Mouse (Mus musculus): ENCODE results near the gene Zp3.

The Zp3 gene

DNA sequence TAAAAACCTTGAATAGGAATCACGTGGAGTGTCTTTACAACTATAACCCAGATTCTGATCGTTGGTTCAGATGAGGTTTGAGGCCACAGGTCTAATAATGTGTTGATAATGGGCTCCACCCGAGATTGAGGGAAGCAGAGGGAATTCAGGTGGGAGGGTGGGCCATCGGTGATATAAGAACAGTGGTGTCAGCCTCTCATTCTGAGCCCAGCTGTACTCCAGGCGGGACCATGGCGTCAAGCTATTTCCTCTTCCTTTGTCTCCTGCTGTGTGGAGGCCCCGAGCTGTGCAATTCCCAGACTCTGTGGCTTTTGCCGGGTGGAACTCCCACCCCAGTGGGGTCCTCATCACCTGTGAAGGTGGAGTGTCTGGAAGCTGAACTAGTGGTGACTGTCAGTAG, at the start of gene Zp3:
Zp3 (plus strand) TSS at position 196 of the 400 bp plus-strand sequence.
- no peak for DNase-seq (ENCODE audit: inconsistent age in 2 of 2, low spot score in 1 of 2)

DNA sequence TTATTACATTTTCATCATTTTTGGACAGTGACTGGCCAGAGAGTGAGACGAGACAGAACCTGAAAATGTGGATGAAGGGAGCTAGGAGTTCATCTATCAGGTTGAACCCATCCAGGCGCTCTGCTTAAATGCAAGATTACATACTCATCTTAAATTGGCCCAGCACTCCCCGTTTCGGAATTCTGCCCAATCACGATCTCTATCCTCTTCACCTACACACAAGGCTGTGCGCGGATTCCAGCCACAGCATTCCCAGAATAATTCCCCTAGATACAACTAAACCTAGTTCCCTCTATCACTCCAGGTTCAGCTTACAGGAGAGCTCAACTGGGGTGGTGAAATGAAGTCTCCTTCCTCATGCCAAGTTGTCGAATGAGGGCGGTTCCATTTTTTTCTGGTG, 48.4 kb upstream of the Zp3 start:
- peak in 1 of 2 experiments; percentile 52 for DNase-seq (ENCODE audit: inconsistent age in 2 of 2, low spot score in 1 of 2)

DNA sequence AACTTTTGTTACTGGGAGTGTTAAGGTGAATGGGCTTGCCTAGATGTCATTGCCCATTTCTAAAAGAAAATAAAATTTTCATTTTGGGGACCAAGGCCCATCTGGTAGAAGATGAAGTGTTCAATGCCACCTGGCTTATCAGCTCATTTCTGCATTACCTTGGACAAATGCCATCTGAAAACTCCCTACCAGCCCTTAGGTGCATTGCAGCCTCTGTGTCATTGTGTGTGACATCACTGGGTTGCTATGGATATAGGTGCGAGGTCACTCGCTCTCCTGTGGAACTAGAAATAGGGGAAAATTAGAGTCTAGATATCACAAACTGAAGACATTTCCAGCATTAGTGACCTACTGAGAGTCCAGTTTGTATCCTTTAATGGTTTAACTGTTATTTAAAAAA, 47.5 kb upstream of the Zp3 start:
- DNase-seq (ENCODE audit: inconsistent age in 2 of 2, low spot score in 1 of 2) = peak in 1 of 2 experiments; percentile 79

DNA sequence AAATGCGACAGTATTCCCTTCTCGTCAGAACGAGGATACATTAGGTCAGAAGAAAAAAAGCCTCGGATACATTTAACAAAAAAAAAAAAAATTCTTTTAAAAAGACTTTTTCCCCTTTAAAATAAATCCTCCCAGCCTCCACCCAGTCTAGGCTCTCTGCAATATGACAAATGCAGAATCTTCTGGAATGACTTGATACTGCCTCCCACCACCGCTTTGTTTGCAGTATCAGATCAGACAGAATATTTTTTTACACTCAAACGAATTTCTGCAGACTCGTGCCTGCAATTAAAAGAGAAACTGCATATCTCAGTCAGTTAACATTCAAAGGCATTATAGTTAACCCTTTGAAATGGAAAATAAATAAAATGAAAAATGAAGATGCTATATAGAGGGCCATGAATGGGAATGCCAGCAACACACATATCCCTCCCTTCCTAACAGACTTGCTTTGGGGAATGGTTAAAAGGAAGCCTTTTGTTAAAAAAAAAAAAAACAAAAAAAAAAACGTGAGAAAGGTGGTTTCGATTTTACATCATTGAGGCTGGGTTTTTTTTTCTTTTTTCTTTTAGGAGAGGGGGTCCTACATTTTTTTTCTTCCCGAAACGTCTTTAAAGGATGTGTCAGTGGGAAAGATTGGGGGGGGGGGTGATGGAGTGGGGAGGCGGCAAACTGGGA, 46.5 kb upstream of the Zp3 start:
- DNase-seq (ENCODE audit: inconsistent age in 2 of 2, low spot score in 1 of 2) = peak in 1 of 2 experiments; percentile 53

DNA sequence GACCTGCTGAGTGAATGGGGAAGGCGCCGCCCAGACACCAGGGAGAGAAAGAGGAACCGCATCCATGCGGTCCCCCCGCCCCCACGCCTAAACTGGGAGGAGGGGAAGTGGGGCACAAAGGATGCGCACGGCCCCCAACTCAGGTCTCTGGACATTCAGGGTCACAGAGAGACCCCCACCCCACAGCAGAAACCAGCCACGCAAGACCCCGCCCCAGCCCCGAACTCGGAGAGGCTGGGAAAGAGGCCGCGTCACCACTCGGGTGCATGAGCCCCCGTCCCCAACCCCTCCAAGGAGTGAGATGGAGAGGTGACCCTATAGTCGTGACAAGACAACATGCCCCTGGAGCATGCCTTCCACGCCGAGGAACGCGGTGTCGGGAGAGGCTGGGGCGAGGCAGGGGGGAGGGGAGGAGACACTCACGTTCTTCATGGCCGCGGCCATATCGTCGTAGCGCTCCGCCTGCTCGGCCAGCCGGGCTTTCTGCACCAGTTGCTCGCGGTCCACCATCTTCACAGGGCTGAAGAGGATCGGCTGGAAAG, 45.9 kb upstream of the Zp3 start:
- DNase-seq (ENCODE audit: inconsistent age in 2 of 2, low spot score in 1 of 2) = peak in 1 of 2 experiments; percentile 78

DNA sequence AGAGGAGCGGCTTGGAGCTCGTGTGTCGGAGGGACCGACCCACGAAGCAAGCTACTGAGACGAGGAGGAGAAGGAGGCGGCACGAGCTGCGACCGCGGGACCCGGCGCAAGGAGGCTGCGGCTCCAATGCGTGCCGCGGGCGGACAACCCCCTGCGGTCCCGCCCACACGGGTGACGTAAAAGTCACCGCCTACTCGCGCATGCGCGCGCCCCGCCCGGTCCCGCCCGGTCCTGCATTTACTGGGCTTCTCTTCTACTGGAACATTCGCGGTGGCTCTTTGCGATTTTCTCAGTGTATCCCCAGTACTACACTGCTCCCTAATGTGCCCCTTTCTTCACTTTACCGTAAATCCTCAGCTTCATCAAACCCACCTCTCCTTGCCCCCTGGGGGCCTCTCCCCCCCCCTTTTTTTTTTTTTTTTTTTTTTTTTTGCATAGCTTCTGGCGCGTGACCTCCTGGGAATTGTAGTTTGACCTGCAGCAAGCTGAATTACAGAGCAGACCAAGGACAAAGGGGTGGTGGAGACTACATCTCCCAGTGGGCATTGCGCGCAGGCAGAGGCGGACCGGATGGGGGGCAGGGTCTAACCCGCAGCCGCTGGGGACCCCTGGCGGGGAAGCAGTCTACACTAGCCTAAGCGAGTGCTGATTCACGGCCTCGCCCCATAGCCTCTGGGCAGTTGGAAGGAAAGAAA, 45.3 kb upstream of the Zp3 start, which contains the start of gene Ywhag:
Ywhag (minus strand) TSS at position 136 of the 695 bp plus-strand sequence.
- DNase-seq (ENCODE audit: inconsistent age in 2 of 2, low spot score in 1 of 2) = peak; percentile 98 to 100

DNA sequence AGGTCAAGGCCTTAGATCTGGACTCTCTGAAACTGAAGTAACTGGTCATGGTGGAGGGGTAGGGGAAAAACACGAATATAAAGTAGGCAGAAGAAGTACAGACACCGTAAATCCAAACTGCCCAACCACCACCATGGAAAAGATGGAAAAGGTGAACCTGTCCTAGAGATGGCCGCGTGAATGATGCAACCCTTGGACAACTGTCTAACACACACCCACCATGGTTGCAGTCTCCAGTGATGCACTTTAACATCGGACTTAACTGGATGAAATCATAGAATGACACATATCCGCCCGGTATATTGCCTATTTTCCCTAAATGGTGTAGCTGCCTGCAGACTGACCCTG, 44.7 kb upstream of the Zp3 start:
- DNase-seq (ENCODE audit: inconsistent age in 2 of 2, low spot score in 1 of 2) = no peak

DNA sequence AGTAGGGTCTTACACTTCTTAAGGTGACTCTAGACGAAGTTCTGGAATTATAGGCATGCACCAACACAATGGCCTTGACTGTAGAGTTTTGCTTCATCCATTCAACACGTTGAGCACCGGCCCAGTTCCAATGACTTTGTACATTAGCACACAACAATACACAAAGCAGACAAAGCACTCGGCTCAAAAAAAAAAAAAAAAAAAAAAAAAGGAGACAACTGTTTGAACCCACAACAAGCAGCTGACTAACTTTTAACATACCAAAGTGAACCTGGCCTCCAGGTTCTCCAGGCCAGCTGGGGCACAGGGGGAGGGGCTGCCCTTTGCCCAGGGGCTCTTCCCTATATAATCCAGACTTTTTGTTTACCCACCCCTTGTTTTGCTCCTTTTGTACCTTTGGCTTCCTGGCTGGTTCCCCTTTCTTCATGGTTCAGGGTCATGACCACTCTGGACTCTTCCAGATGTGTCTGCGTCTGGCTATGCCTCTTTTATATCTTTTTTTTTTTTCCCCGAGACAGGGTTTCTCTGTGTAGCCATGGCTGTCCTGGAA, 44.2 kb upstream of the Zp3 start:
- peak in 1 of 2 experiments; percentile 33 for DNase-seq (ENCODE audit: inconsistent age in 2 of 2, low spot score in 1 of 2)

DNA sequence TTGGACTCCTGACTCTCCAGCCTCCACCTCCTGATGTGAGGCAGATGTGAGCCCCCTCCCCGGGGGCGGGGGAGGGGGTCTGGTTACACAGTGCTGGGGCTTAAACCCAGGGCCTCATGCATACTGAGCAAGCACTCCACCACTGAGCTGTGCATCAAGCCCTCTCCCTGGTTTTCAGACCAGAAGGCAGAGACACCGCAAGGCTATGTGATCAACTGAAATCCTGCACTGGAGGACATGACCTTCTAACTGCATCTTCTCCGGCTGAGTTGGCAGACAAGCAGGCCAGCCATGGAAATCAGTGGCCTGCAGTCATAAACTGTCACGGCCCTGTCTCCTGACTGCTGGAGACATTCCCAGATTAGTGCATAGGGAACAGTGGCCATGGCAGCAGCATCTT, 39.3 kb upstream of the Zp3 start:
- peak; percentile 66 to 88 for DNase-seq (ENCODE audit: inconsistent age in 2 of 2, low spot score in 1 of 2)

DNA sequence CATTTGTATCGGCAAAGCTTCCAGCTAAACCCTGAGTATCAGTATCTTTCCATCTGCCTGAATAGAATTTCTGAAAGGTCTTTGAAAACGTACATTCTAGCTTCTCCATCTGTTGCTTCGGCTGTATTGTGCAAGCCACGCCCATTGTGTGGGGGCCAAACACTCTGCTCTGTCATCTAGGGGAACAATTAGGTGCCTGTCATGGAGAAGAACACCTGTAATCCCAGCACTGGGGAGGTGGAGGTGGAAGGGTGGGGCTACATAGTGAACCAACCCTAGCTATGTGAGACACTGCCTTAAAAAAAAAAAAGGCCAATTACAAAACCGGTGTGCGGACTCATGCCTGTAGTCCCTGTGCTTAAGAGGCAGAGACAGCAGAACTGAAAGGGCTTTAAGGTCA, 37.2 kb upstream of the Zp3 start:
- no peak for DNase-seq (ENCODE audit: inconsistent age in 2 of 2, low spot score in 1 of 2)

DNA sequence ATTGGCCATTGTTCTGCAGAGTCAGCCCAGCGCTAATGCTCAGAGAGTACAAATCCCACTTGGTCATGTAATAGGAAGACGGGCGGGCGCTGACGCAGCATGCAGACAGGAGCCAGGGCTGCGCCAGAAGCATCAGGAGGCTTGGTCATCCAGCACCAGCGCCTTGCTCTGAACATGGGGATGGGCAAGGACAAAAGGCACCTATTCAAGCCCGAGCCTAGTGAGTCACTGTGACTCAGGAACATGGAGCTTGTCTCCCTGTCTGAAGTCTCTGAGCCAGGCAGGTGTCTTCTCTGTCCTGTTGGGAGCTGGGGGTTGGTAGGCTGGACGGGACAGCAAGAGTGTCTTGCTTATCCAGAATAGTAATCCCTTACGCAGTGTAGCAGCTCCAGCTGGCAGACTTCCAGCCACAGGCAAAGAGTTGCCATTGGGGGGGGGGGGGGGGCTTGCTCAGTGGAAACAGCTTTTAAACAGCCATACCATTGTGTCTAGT, 33.9 kb upstream of the Zp3 start:
- DNase-seq (ENCODE audit: inconsistent age in 2 of 2, low spot score in 1 of 2) = peak; percentile 68 to 80

DNA sequence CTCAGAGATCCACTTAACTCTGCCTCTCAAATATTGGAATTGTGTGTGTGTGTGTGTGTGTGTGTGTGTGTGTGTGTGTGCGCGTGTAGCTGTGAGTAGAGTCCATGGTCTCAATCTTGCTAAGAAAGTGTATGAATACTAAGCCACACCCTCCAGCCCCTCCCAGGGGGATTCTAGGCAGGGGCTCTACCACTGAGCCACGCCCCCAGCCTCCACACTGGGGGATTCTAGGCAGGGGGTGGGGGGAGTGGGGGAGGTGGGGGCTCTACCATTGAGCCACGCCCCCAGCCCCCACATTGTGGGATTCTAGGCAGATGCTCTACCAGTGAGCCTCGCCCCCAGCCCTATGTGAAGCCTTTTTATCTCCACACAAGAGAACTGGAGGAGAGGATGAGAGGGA, 33.3 kb upstream of the Zp3 start:
- no peak for DNase-seq (ENCODE audit: inconsistent age in 2 of 2, low spot score in 1 of 2)

DNA sequence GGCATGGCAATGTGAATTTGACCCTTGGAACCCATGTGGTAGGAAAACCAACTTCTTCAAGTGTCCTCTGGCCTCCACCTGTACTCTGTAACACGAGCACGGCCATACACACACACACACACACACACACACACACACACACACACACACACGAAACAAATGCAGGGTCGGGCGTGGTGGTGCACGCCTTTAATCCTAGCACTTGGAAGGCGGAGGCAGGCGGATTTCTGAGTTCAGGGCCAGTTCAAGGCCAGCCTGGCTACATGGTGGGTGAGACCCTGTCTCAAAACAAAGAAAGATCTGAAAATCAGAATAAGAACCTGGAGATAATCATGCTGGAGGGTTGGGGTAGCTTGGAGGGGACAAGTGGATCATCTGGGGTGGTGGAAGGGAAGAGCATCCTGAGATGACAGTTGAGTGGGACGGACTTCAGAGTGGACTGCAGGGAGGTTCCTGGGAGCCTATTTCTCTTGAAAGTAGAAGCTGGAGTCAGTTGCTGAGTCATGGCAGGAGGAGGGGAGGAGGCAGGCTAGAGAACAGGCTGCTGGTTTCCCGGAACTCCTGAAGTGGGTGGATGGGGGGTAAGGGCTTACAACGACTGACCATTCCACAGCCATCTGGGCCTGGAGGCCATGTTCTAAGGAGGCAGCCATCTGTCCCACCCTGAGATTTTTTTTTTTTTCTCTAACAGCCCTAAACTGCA, 29.0 kb upstream of the Zp3 start:
- DNase-seq (ENCODE audit: inconsistent age in 2 of 2, low spot score in 1 of 2) = peak; percentile 64 to 86

DNA sequence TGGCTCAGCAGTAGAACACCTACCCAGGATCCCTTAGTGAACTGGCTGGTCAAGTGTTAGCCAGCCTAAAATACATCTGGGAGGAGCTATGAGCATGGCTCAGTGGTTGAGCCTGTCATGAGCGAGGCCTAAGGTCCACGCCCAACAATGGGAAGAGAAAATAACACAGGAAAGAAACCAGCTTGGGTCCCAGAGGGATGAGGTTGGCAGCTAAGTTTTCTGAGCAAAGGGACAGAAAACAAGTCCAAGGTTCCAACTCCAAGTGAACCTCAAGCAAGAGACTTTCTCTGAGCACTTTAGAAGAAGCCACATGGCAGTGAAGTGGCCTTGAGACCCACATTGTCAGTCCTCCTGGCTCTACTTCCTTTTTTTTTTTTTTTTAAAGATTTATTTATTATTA, 28.2 kb upstream of the Zp3 start:
- peak in 1 of 2 experiments; percentile 61 for DNase-seq (ENCODE audit: inconsistent age in 2 of 2, low spot score in 1 of 2)

DNA sequence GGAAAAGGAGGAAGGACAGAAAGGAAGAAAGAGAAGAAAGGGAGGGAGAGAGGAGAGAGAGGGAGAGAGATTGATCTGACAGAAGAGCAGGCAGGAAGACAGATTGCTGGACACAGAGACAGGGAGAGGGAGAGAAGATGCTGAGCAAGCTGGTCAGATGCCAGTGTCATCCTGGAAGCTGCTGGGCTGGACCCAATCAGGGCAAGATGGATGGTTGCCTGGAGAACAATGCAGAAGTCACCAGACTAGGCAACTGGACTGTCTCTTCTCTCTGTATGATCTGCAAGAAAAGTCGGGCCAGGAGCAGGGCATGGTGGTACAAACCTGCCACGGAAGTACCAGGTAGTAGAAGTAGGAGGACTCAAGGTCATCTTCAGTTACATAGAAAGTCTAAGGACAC, 27.1 kb upstream of the Zp3 start:
- peak in 1 of 2 experiments; percentile 65 for DNase-seq (ENCODE audit: inconsistent age in 2 of 2, low spot score in 1 of 2)

DNA sequence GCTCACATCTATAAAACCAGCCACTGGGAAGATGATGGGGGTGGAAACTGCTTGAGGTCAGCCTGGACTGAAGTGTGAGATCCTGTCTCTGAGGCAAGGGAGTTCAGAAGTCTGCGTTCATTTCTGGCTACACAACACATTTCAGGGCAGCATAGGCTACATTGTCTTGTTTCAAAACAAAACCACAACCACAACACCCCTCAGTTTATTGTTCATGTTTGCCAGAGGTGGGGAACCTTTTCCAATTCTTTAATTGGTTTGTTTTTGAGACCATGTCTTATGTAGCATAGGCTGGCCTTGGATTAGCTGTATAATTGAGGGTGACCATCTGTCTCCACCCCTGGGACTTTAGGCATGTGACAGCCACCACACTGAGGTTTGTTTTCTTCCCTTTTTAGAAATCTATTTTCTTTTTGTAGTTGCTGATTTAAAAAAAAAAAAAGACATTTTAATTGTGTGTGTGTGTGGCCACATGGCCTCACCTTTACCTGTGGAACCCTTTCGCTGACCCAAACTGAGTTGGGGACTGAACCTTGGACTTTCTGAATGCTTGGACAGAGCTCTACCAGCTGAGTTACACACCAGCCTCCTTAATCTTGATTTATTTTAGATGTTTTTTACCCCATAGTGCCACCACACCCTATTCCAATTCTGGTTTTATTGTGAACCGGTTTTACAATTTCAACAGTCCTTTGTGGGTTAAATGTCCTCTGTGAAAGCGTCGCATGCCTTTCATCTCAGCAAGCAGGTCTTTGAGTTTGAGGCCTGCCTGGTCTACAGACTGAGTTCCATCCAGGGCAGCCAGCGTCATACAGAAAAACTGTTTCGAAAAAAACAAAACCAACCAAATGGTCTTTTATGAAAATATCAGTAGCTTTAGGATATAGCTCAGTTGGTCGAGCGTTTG, 23.3 kb upstream of the Zp3 start:
- peak in 1 of 2 experiments; percentile 39 for DNase-seq (ENCODE audit: inconsistent age in 2 of 2, low spot score in 1 of 2)

DNA sequence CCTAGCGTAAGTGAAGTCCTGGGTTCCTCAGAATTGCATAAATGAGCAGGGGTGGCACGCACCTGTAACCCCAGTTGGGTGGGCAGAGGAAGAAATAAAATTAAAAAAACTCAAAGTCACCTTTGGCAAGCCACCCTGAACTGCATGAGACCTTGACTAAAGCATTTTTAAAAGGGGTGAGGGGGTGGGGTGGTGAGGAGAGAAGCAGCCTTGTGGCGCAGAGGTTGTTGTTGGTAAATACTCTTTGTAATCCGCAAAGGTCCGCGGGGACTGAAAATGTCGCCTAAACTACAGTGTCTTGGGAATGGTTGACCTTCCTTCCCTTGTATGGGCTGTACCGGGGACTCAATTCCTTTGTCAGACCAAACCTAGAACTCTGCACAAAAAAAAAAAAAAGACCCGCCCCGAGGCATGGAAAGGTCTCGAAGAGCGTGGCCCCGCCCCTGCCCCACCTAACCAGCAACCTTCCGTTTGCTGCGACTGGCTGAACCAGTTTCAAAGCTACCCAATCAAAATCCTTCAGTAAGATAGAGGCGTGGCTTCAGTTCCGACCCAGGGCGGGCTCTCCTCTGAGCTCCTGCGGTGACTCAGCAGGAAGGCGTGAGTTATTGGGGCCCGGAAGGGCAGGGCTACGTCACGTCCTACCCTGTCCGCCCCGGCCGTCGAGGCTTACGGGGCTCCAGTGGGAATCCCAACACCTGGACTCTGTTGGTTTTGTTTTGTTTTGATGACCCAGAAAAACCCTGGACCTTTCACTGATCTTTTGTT, 22.5 kb upstream of the Zp3 start:
- DNase-seq (ENCODE audit: inconsistent age in 2 of 2, low spot score in 1 of 2) = peak; percentile 97

DNA sequence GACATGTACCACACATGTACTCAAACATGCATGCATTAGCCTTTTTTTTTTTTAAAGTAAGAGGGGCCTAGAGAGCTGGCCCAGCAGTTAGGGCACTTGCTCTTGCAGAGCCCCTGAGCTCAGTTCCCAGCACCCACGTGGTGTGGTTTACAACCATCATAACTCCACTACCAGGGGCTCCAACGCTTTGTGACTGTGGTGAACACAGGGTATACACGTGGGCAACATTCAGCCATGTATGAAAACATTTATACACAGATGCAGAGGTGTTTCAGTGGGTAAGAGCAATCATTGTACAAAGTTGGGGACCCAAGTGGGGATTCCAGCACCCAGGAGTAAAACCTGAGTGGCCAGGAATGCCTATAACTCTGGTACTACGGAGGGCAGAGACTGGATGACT, 21.5 kb upstream of the Zp3 start:
- DNase-seq (ENCODE audit: inconsistent age in 2 of 2, low spot score in 1 of 2) = peak in 1 of 2 experiments; percentile 44

DNA sequence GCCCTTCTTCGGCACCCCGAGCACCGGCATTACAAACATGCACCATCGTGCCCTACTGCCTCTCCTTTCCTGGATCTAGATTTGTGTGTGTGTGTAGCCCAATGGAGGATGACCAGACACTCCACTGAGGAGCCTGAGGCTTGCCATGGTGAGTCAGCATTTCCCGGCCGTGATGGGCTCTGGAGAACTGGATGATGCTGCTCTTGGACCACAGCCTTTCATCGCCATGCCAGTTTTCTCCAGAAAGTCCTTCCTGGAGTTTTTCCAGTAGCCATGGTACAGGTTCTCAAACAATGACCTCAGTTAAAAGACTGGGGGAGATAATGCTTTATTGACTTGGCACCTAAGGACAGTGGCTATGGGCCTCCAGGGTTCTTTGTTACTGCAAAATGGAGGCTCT, 20.0 kb upstream of the Zp3 start:
- DNase-seq (ENCODE audit: inconsistent age in 2 of 2, low spot score in 1 of 2) = peak in 1 of 2 experiments; percentile 46
